Mouse (Mus musculus) C2C12 (cell line): Measurements from ENCODE around the gene Galns. TPM values are rescaled to one million over a fixed set of nuclear protein-coding genes. Genes with fewer than 3 reads are reported as not detected.

ENCODE experiments used
- H3K27me3 ChIP-seq: one replicate; pipeline ENCODE4 v1.6.1; 2011; ENCODE audit not compliant: control insufficient read depth, insufficient read depth, insufficient read length
- H3K36me3 ChIP-seq: one replicate; pipeline ENCODE4 v1.6.1; 2011; ENCODE audit not compliant: control insufficient read depth, insufficient read depth
- H3K4me3 ChIP-seq: one replicate; pipeline ENCODE4 v1.5.1; 2011; ENCODE audit warnings: mild to moderate bottlenecking, control low read depth; ENCODE audit not compliant: poor library complexity, insufficient read depth, severe bottlenecking
- H3K79me2 ChIP-seq: one replicate; pipeline ENCODE4 v1.6.1; 2011; ENCODE audit not compliant: control insufficient read depth, insufficient read depth
- H3K79me3 ChIP-seq: one replicate; pipeline ENCODE4 v1.6.1; 2011; ENCODE audit warnings: low read depth, control low read depth
- H3ac ChIP-seq: one replicate; pipeline ENCODE3; 2011; ENCODE audit warnings: low read depth; ENCODE audit not compliant: control insufficient read depth, insufficient read length
- CEBPB ChIP-seq: IDR thresholded peaks from one replicate; pipeline ENCODE4 v1.6.1; 2011; ENCODE audit warnings: low read depth, mild to moderate bottlenecking, control low read depth, moderate library complexity
- CTCF ChIP-seq: IDR thresholded peaks from one replicate; pipeline ENCODE4 v1.5.1; 2011; ENCODE audit not compliant: control insufficient read depth, insufficient read depth, insufficient read length
- FOSL1 ChIP-seq: IDR thresholded peaks from one replicate; pipeline ENCODE4 v1.8.0; 2011; ENCODE audit warnings: mild to moderate bottlenecking, low read length; ENCODE audit not compliant: poor library complexity, insufficient read depth, severe bottlenecking
- MAX ChIP-seq: IDR thresholded peaks from one replicate; pipeline ENCODE4 v1.6.1; 2011; ENCODE audit warnings: mild to moderate bottlenecking, control low read depth
- MYOD1 ChIP-seq: IDR thresholded peaks from one replicate; pipeline ENCODE4 v1.6.1; 2011; ENCODE audit warnings: low read depth; ENCODE audit not compliant: control insufficient read depth, insufficient read length
- MYOG ChIP-seq: IDR thresholded peaks from one replicate; pipeline ENCODE4 v1.6.1; 2011; ENCODE audit not compliant: control insufficient read depth, insufficient read length; ENCODE audit errors: extremely low read depth
- USF1 ChIP-seq: IDR thresholded peaks from one replicate; pipeline ENCODE4 v1.6.1; 2011; ENCODE audit warnings: low read depth, mild to moderate bottlenecking, control low read depth, moderate library complexity
- polyA plus RNA-seq: library from polyadenylated mRNA; unstranded; fragments of >200 nt; fragmentation: generic; extraction: Trizol; gene quantifications from one replicate; pipeline ENCODE4 v1.2.1, GENCODE M21; 2012; ENCODE audit warnings: missing spikeins

Gene Galns
- polyA plus RNA-seq, 1 experiment: 9.8 TPM

DNA sequence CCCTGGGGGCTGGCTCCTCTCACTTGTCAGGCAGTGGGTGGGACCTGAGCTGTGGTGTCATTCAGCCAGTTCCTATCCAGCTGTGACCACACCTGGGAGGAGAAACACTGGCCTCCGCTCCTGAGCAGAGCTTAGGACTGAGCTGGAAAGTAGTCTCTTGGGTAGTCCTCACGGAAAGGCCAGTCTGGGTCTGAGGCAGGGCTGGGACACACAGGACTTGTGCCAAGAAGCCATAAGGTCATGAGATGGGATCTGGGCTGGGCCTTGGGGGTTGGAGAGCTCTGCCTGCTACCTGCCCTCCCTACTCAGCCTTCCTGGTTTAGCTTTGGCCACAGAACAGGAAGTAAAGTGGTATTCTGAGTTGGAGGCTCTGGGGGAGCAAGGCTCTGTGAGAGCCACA lies 15.6 kb upstream of the Galns start:
- Histone ChIP-seq H3K79me3 (no peaks in the 10 kb centered on the region), H3K27me3 (peaks cover 71% of the 10 kb centered on the region), H3K36me3 (no peaks in the 10 kb centered on the region), H3K79me2 (no peaks in the 10 kb centered on the region), H3K4me3 (no peak overlapping the region), H3ac (no peak overlapping the region)
- TF ChIP-seq CTCF: no peak
- no peak for TF ChIP-seq USF1
- TF ChIP-seq MYOG: no peak
- no peak for TF ChIP-seq CEBPB
- no peak for TF ChIP-seq FOSL1
- no peak for TF ChIP-seq MAX
- TF ChIP-seq MYOD1: no peak

GRCm38 (mm10) chr8:122625811-122626210 lies 14.5 kb upstream of the Galns start:
- H3K79me2 ChIP-seq: no peaks in the 10 kb centered on the region
- no peaks in the 10 kb centered on the region for H3K36me3 ChIP-seq
- no peak for TF ChIP-seq CEBPB
- no peak for TF ChIP-seq CTCF
- TF ChIP-seq USF1: no peak
- no peak for TF ChIP-seq MAX
- TF ChIP-seq FOSL1: no peak
- no peak for TF ChIP-seq MYOD1
- TF ChIP-seq MYOG: no peak
- H3K27me3 ChIP-seq: peaks cover 67% of the 10 kb centered on the region
- H3ac ChIP-seq: no peak overlapping the region
- H3K79me3 ChIP-seq: no peaks in the 10 kb centered on the region
- no peak overlapping the region for H3K4me3 ChIP-seq

- TF ChIP-seq CEBPB (no peak), MAX (no peak), CTCF (no peak), MYOG (no peak), USF1 (no peak), MYOD1 (no peak), FOSL1 (no peak)
Observed at GRCm38 (mm10) chr8:122624653-122625052, 13.4 kb upstream of the Galns start.

DNA sequence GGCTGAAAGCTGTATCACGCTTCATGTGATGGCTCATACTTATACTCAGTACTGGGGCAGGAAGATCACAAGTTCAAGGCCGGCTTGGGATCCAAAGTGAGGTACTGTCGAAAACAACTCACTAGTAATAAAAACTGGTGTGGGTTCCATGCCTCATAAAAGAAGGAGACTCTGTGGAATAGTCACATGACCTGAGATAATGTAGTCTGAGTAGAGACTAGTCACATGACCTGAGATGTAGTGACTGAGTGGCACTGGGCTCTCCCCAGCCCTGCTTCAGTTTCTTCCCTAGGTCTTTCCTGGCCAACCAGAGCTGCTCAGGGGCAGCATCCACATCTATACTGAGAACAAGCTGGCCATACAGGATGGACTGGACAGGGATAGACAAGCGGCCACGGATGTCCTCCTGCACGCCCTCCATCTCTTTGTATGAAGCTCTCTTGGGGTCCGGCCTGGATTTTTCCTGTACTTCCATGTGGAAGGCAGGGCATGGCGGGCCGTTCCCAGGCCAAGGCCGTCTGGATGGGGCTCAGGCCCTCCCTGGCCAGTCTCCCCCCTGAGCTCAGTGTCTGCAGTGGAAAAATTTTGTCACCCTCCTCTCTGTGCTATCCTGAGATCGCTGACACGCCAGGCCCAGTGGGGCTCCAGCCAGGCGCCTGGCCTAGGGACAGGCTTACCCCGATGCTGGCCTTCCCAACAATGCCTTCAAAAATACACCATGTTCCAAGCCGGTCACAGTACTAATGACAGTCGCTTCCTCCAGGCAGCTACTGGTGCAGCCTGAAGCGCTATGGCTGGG lies 12.8 kb upstream of the Galns start:
- Histone ChIP-seq H3K27me3 (peaks cover 52% of the 10 kb centered on the region), H3K79me2 (no peaks in the 10 kb centered on the region), H3K4me3 (no peak overlapping the region), H3K79me3 (no peaks in the 10 kb centered on the region), H3K36me3 (no peaks in the 10 kb centered on the region), H3ac (no peak overlapping the region)
- TF ChIP-seq CEBPB (no peak), MYOD1 (no peak)

More at GRCm38 (mm10) chr8:122624653-122625052, 13.4 kb upstream of the Galns start:
- Histone ChIP-seq H3ac (no peak overlapping the region), H3K79me2 (no peaks in the 10 kb centered on the region), H3K27me3 (peaks cover 58% of the 10 kb centered on the region), H3K79me3 (no peaks in the 10 kb centered on the region), H3K4me3 (no peak overlapping the region), H3K36me3 (no peaks in the 10 kb centered on the region)

GRCm38 (mm10) chr8:122622727-122623126 lies 11.5 kb upstream of the Galns start, which contains the start of gene Pabpn1l:
Pabpn1l (minus strand) TSS chr8:122622739.
- Histone ChIP-seq H3K36me3 (no peaks in the 10 kb centered on the region), H3K79me2 (no peaks in the 10 kb centered on the region)
- no peak for TF ChIP-seq USF1

GRCm38 (mm10) chr8:122620446-122620845 lies 9.2 kb upstream of the Galns start:
- TF ChIP-seq MAX (no peak), CEBPB (no peak), MYOG (no peak), MYOD1 (no peak), FOSL1 (no peak), CTCF (no peak), USF1 (no peak)
- Histone ChIP-seq H3K4me3 (no peak overlapping the region), H3K79me2 (no peaks in the 10 kb centered on the region), H3K79me3 (no peaks in the 10 kb centered on the region), H3K36me3 (no peaks in the 10 kb centered on the region), H3K27me3 (peaks cover 16% of the 10 kb centered on the region), H3ac (no peak overlapping the region)

More at GRCm38 (mm10) chr8:122622727-122623126, 11.5 kb upstream of the Galns start, which contains the start of gene Pabpn1l:
- H3K79me3 ChIP-seq: no peaks in the 10 kb centered on the region
- no peak within 1 kb of the TSS for H3ac ChIP-seq
- H3K27me3 ChIP-seq: peaks cover 39% of the 10 kb centered on the region
- H3K4me3 ChIP-seq: no peak within 1 kb of the TSS
